Mouse (Mus musculus) heart, adult 2 months (tissue): ENCODE data around the gene Cebpa.

Experiments
- CTCF ChIP-seq: fragments of 200-600 bp; IDR thresholded peaks from 2 replicates; pipeline ENCODE4 v1.8.1; 2022; ENCODE audit warnings: antibody characterized with exemption, mild to moderate bottlenecking, moderate library complexity
- POLR2A ChIP-seq: fragments of 200-500 bp; IDR thresholded peaks from 2 replicates; pipeline ENCODE4 v1.6.1; 2011; ENCODE audit warnings: mild to moderate bottlenecking, low read depth, low read length, control low read depth; ENCODE audit not compliant: insufficient read depth

GRCm38 (mm10) chr7:35146269-35146668 is 27.2 kb downstream of the Cebpa start:
- no peak for TF ChIP-seq CTCF
- TF ChIP-seq POLR2A = no peak
